Mouse (Mus musculus) erythroblast, embryonic 14.5 days (primary cell): ENCODE data around the gene Col18a1.

Experiments
- GATA1 ChIP-seq: IDR thresholded peaks from 2 replicates; pipeline ENCODE4 v1.6.1; 2012; ENCODE audit warnings: low read length, inconsistent platforms, mixed read lengths
- TAL1 ChIP-seq: IDR thresholded peaks from 3 replicates; pipeline ENCODE4 v1.6.1; 2012; ENCODE audit warnings: low read length, inconsistent platforms, mixed read lengths

- TF ChIP-seq GATA1 (no peak), TAL1 (no peak)
Observed at GRCm38 (mm10) chr10:77082921-77083320, 83.4 kb downstream of the Col18a1 start.
